Mouse (Mus musculus): ENCODE measurements around the gene Hcn4. TPM values are rescaled to one million over a fixed set of nuclear protein-coding genes. Genes with fewer than 3 reads are reported as not detected.

Hcn4 gene
- polyA plus RNA-seq, 1 experiment from 2014 or later: 0.34 TPM

DNA sequence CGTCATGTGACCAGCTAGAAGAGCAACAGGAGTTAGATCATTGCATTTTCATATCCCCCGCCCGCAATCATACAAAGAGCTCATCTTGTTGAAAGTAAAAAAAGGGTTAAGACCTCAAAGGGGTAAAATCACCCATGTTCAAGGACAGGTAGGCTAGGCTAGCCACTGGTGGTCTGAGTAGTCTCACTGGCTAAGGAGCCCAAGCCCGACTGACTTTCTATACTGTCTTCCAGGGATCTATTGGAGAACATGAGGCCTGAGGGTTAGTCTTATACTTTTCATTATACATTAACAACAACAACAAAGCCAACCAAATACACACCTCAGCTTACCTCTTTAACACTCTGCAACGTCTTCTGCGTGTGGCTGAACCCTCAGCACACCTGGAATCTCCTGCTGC lies 52.2 kb downstream of the Hcn4 start:
- no peaks in the 10 kb centered on the region for H3K4me1 ChIP-seq (ENCODE audit: insufficient read depth, low read length)
- no peaks in the 10 kb centered on the region for H3K9me3 ChIP-seq (ENCODE audit: low read length)
- H3K27me3 ChIP-seq (ENCODE audit: insufficient read depth, low read length): no peaks in the 10 kb centered on the region
- H3K9ac ChIP-seq (replicated peaks; ENCODE audit: low read length): no peak overlapping the region
- no peak overlapping the region for H3K4me2 ChIP-seq (replicated peaks; ENCODE audit: low read depth, low read length)
- 91% methylated on average over 6 of the region's 6 CpGs for WGBS
- H3K36me3 ChIP-seq (ENCODE audit: insufficient read depth, low read length): peaks cover 29% of the 10 kb centered on the region
- H3K4me3 ChIP-seq (ENCODE audit: low read length): no peak overlapping the region
- ATAC-seq (ENCODE audit: low FRiP score, low TSS enrichment): no peak
- H3K27ac ChIP-seq (ENCODE audit: low read length): no peak overlapping the region

DNA sequence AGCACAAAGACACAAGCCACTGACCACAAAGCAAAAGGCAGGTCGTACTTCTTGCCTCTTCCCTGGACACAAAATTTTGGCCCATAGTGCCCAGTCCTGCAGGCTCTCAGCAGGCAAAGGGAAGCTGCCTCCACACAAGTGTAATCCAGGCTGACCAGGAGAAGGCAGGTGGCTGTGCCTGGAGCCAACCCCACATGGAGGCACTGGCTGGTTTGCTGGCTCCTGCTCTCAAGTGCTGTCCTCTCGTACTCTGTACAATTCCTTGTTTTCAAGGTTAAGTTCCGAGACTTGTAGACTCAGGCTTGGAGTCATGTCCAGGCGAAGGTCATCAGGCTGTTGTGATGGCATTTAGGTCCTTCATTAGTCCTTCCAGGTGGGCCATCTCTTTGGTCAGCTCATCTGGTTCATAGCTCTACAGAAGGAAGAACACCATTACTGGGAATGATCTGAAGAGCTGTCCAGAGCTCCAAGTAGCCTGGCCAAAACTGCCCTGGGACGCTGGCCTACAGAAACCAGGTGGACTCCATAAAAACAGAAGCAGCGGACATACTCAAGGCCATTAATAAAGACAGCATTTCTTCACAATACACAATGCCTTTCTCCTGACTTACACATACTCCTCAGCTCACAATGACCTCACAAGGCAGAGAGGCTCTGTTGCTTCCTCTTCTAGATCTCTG lies 53.9 kb downstream of the Hcn4 start:
- WGBS: 90% methylated on average over 6 of the region's 6 CpGs
- H3K4me3 ChIP-seq (ENCODE audit: low read length): no peak overlapping the region
- no peaks in the 10 kb centered on the region for H3K4me1 ChIP-seq (ENCODE audit: insufficient read depth, low read length)
- H3K27ac ChIP-seq (ENCODE audit: low read length): no peak overlapping the region
- no peaks in the 10 kb centered on the region for H3K9me3 ChIP-seq (ENCODE audit: low read length)
- H3K27me3 ChIP-seq (ENCODE audit: insufficient read depth, low read length): no peaks in the 10 kb centered on the region
- peaks cover 39% of the 10 kb centered on the region for H3K36me3 ChIP-seq (ENCODE audit: insufficient read depth, low read length)
- no peak for ATAC-seq (ENCODE audit: low FRiP score, low TSS enrichment)
- H3K4me2 ChIP-seq (replicated peaks; ENCODE audit: low read depth, low read length): no peak overlapping the region
- H3K9ac ChIP-seq (replicated peaks; ENCODE audit: low read length): no peak overlapping the region

DNA sequence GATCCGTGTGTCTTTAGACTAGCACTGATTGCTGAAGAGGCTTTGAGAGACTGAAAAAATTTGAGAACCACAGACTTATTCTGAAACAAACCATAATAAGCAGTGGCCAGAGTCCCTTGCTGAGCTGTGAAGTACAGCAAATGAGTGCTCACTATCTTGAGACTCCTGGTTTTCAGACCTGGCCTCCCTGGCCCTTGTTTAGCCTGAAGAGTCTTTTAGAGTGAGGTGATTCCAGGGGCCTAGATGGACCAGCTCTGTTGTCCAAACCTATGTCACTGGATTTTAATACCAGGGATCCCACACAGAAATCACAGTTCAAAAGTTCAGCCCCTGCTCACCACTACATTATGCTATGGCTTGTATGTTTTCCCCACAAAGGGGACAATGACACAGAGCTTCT lies 56.6 kb downstream of the Hcn4 start:
- H3K27me3 ChIP-seq (ENCODE audit: insufficient read depth, low read length): no peaks in the 10 kb centered on the region
- H3K9me3 ChIP-seq (ENCODE audit: low read length): no peaks in the 10 kb centered on the region
- H3K36me3 ChIP-seq (ENCODE audit: insufficient read depth, low read length): peaks cover 35% of the 10 kb centered on the region
- H3K27ac ChIP-seq (ENCODE audit: low read length): no peak overlapping the region
- H3K9ac ChIP-seq (replicated peaks; ENCODE audit: low read length): no peak overlapping the region
- no peak overlapping the region for H3K4me3 ChIP-seq (ENCODE audit: low read length)
- ATAC-seq (ENCODE audit: low FRiP score, low TSS enrichment): no peak
- no peaks in the 10 kb centered on the region for H3K4me1 ChIP-seq (ENCODE audit: insufficient read depth, low read length)
- no peak overlapping the region for H3K4me2 ChIP-seq (replicated peaks; ENCODE audit: low read depth, low read length)
- 86% methylated on average over 1 of the region's 1 CpGs for WGBS

GRCm38 (mm10) chr9:58882686-58883085 lies 59.5 kb downstream of the Hcn4 start:
- Histone ChIP-seq H3K4me3 (ENCODE audit: low read length) (no peak overlapping the region), H3K4me2 (replicated peaks; ENCODE audit: low read depth, low read length) (no peak overlapping the region), H3K27ac (ENCODE audit: low read length) (no peak overlapping the region), H3K9ac (replicated peaks; ENCODE audit: low read length) (no peak overlapping the region), H3K27me3 (ENCODE audit: insufficient read depth, low read length) (no peaks in the 10 kb centered on the region), H3K9me3 (ENCODE audit: low read length) (no peaks in the 10 kb centered on the region), H3K36me3 (ENCODE audit: insufficient read depth, low read length) (peaks cover 26% of the 10 kb centered on the region), H3K4me1 (ENCODE audit: insufficient read depth, low read length) (no peaks in the 10 kb centered on the region)
- ATAC-seq (ENCODE audit: low FRiP score, low TSS enrichment): no peak
- 70% methylated on average over 1 of the region's 1 CpGs for WGBS

DNA sequence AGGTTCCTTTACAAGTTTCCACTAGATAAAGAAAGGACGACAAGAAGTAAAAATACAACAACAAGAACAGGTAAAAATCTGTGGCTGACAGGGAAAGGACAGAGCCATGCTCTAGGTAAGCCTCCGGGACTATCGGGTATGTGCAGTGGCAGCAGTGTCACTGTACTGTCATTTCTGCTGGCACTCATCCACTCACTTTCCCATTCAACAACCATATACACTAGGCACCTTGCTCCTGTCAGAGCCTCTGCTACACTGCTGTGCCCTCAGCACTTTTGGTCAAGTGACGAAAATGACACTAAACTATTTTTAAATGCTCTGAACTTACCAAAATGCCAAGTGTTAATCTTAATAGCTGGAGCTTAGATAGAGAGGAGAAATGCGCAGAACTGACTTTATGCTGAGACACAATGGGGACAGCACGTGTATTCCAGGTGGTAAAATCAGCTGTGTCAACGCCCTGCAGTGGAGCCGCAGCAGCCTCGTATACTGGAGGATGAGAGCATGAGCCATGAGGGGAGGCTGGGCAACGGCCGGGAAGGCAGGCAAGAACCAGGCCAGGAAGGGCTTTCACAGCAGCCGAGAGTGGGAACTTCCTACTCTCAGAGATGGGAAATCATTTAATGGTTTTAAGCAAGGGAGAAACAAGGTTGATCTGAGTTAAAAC lies 66.7 kb downstream of the Hcn4 start:
- no peak overlapping the region for H3K9ac ChIP-seq (replicated peaks; ENCODE audit: low read length)
- no peak overlapping the region for H3K4me2 ChIP-seq (replicated peaks; ENCODE audit: low read depth, low read length)
- H3K27me3 ChIP-seq (ENCODE audit: insufficient read depth, low read length): no peaks in the 10 kb centered on the region
- no peaks in the 10 kb centered on the region for H3K9me3 ChIP-seq (ENCODE audit: low read length)
- no peaks in the 10 kb centered on the region for H3K4me1 ChIP-seq (ENCODE audit: insufficient read depth, low read length)
- peaks cover 40% of the 10 kb centered on the region for H3K36me3 ChIP-seq (ENCODE audit: insufficient read depth, low read length)
- H3K4me3 ChIP-seq (ENCODE audit: low read length): no peak overlapping the region
- no peak for ATAC-seq (ENCODE audit: low FRiP score, low TSS enrichment)
- no peak overlapping the region for H3K27ac ChIP-seq (ENCODE audit: low read length)
- WGBS: 87% methylated on average over 12 of the region's 12 CpGs

DNA sequence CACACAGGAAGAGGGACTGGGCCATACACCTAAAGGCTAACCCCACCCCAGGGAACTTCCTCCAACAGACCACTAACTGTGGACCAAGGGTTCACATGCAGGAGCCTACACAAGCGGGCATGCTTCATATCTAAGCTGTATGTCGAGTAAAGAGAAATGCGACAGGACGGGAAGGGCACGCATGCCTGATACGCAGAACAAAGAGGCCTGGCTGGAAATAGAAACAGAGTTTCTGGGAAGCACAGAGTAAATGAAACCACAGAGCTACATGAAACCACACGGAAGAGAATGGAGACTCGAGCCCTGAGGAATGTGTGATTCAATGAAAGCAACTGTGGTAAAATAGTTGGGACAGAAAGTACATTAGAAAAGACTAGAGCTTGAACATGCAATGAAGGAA lies 67.7 kb downstream of the Hcn4 start:
- Histone ChIP-seq H3K9ac (replicated peaks; ENCODE audit: low read length) (no peak overlapping the region), H3K27me3 (ENCODE audit: insufficient read depth, low read length) (no peaks in the 10 kb centered on the region), H3K4me3 (ENCODE audit: low read length) (no peak overlapping the region), H3K27ac (ENCODE audit: low read length) (no peak overlapping the region), H3K4me2 (replicated peaks; ENCODE audit: low read depth, low read length) (no peak overlapping the region), H3K4me1 (ENCODE audit: insufficient read depth, low read length) (no peaks in the 10 kb centered on the region), H3K9me3 (ENCODE audit: low read length) (no peaks in the 10 kb centered on the region), H3K36me3 (ENCODE audit: insufficient read depth, low read length) (peaks cover 40% of the 10 kb centered on the region)
- ATAC-seq (ENCODE audit: low FRiP score, low TSS enrichment): no peak
- 93% methylated on average over 8 of the region's 8 CpGs for WGBS

DNA sequence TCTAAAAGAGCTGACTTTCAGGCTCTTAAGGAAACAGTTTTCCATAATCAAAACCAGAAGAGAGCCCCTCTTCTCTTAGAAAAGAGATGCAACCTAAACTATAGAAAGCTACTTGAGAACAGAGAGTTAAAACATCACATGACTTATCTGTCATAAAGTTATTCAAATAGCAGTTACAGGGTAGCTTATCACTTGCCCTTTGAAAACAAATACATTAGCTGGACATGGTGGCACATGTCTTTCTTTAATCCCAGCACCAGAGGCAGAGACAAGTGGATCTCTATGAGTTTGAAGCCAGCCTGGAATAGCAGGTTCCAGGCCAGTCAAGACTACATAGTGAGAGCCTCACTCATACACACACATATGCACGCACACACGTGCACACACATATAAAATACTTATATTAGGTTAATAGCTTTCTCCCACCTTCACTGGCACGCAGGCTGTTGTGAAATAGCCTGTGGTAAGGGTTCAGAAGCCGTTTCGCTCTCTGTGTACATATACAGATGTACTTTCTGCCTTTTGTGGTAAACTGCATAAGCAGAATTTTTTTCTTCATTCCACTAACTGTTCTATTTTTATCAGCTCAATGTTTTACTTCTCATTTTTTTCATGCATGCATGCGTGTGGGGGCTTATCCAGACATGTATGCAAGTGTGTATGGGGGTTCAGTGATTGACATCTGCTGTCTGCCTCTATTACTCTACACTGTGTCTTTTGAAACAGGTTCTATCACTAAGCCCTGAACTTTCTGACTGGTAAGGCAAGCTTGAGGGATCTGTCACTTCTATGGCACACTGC lies 68.8 kb downstream of the Hcn4 start:
- ATAC-seq (ENCODE audit: low FRiP score, low TSS enrichment): no peak
- WGBS: 91% methylated on average over 6 of the region's 6 CpGs
- Histone ChIP-seq H3K27me3 (ENCODE audit: insufficient read depth, low read length) (no peaks in the 10 kb centered on the region), H3K27ac (ENCODE audit: low read length) (no peak overlapping the region), H3K4me2 (replicated peaks; ENCODE audit: low read depth, low read length) (no peak overlapping the region), H3K9me3 (ENCODE audit: low read length) (no peaks in the 10 kb centered on the region), H3K4me1 (ENCODE audit: insufficient read depth, low read length) (no peaks in the 10 kb centered on the region), H3K4me3 (ENCODE audit: low read length) (no peak overlapping the region), H3K9ac (replicated peaks; ENCODE audit: low read length) (no peak overlapping the region), H3K36me3 (ENCODE audit: insufficient read depth, low read length) (peaks cover 35% of the 10 kb centered on the region)

GRCm38 (mm10) chr9:58899602-58900001 lies 76.4 kb downstream of the Hcn4 start:
- no peaks in the 10 kb centered on the region for H3K4me1 ChIP-seq (ENCODE audit: insufficient read depth, low read length)
- no peak overlapping the region for H3K27ac ChIP-seq (ENCODE audit: low read length)
- no peak overlapping the region for H3K9ac ChIP-seq (replicated peaks; ENCODE audit: low read length)
- ATAC-seq (ENCODE audit: low FRiP score, low TSS enrichment): no peak
- H3K9me3 ChIP-seq (ENCODE audit: low read length): no peaks in the 10 kb centered on the region
- no peak overlapping the region for H3K4me2 ChIP-seq (replicated peaks; ENCODE audit: low read depth, low read length)
- no peak overlapping the region for H3K4me3 ChIP-seq (ENCODE audit: low read length)
- H3K27me3 ChIP-seq (ENCODE audit: insufficient read depth, low read length): no peaks in the 10 kb centered on the region
- peaks cover 17% of the 10 kb centered on the region for H3K36me3 ChIP-seq (ENCODE audit: insufficient read depth, low read length)

DNA sequence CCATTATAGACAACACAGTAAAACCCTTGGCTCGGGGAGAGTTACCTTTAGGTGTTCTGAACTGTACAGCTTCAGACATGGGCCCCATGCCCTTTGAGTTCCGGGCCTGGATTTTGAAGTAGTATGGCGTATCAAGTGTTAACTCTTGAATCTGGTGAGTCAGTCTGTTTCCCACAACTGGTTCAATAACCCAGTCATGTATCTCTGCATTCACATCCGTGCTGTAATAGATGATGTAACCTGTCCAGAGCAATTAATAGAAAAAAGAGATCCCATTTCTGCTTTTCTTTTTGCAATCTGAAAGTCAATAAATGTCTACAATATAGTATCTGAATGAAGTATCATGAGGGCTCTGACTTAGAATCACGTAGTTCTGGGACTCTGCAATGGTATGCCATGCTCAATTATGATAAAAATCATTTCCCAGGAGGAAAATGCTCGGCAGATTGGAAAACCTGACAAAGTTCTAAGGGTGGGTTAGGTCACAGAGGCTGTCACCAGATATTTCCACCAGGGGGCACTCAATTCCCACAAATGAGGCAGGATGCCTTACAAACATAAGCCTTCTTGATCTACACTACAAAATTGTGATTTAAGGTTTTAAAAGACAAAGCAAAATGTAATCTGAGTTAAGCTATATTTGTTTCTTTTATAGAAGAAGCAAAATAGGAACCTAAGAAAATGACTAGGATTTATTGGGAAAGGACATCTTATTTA lies 79.8 kb downstream of the Hcn4 start:
- no peaks in the 10 kb centered on the region for H3K4me1 ChIP-seq (ENCODE audit: insufficient read depth, low read length)
- no peak overlapping the region for H3K4me2 ChIP-seq (replicated peaks; ENCODE audit: low read depth, low read length)
- peaks cover 25% of the 10 kb centered on the region for H3K36me3 ChIP-seq (ENCODE audit: insufficient read depth, low read length)
- no peak overlapping the region for H3K4me3 ChIP-seq (ENCODE audit: low read length)
- no peaks in the 10 kb centered on the region for H3K9me3 ChIP-seq (ENCODE audit: low read length)
- 70% methylated on average over 6 of the region's 6 CpGs for WGBS
- ATAC-seq (ENCODE audit: low FRiP score, low TSS enrichment): no peak
- H3K27me3 ChIP-seq (ENCODE audit: insufficient read depth, low read length): no peaks in the 10 kb centered on the region
- no peak overlapping the region for H3K27ac ChIP-seq (ENCODE audit: low read length)
- no peak overlapping the region for H3K9ac ChIP-seq (replicated peaks; ENCODE audit: low read length)
